Mouse (Mus musculus) lung, postnatal 0 days (tissue): Measurements from ENCODE around the gene AC134908.4.

Experiments
- CTCF ChIP-seq: IDR thresholded peaks from 2 replicates; pipeline ENCODE4 v1.5.1; 2016; ENCODE audit warnings: antibody characterized with exemption, mild to moderate bottlenecking
- EP300 ChIP-seq: IDR thresholded peaks from 2 replicates; pipeline ENCODE4 v1.6.1; 2016; ENCODE audit warnings: antibody characterized with exemption, mild to moderate bottlenecking, control low read depth

GRCm38 (mm10) chr17:25754241-25754640, 41.2 kb downstream of the AC134908.4 start, which contains the start of gene Msln:
- TF ChIP-seq CTCF (no peak), EP300 (no peak)
